Comparison of ENCODE assay signal across 8 mouse cellular contexts in the genomic region with DNA sequence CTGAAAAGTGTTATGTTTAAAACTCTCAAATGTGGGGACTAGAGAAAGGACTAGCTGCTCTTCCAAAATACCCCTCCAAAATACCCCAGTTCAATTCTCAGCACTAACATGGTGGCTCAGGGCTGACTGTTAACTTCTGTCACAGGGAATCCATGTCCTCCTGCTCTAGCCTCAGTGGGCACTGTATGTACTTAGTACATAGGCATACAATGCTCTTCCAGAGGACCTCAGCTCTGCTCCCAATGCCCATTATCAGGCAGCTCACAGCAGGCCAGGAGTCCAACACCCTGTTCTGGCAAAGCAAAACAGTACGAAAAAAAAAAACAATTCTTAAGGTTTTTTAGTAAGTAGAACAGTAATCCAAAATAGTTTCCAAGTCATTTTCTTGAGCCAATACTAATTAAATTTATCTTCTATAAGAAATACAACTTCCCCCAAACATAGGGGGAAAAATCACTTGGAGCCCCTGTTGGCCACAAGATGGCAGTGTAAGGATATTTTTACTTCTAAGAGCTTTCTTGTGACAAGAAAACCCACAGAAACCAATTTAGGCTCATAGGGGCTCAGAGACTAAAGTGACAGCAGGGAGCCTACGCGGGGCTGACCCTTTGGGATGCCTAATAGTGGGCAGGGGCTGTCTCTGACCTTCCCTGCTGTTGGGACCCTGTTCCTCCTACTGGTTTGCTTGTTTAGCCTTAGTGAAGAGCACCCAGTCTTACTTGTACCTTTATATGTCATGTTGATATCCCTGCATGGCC. TPM values are rescaled to one million over a fixed set of nuclear protein-coding genes. Genes with fewer than 3 reads are reported as not detected.
DNase-seq lines count a peak whose midpoint lies in the region; ATAC-seq and TF ChIP-seq lines count a peak whose summit lies in the region.
"Had no signal": no experiment of that assay in that cellular context is flagged by ENCODE, and none has a peak within 500 bp of the region (broad histone marks: within the 10 kb centered on the region; RNA-seq: fewer than 3 reads in every experiment).

No protein-coding gene starts in this region.

- WGBS in cerebellum, adult 2 months: 2% methylated on average over 3 of the region's 3 CpGs
- WGBS in small intestine, adult 2 months: 10% methylated on average over 3 of the region's 3 CpGs

- H3K27ac ChIP-seq in cerebellum, adult 2 months (ENCODE audit: insufficient read depth, low read length): no peak overlapping the region
- H3K27ac ChIP-seq in small intestine, adult 2 months (ENCODE audit: insufficient read depth, low read depth, low read length): no peak overlapping the region

- peak; percentile 80 for ATAC-seq in megakaryocyte, adult 5-6 weeks (ENCODE audit: poor library complexity, severe bottlenecking)

- 0 out of 2 replicates have a peak, but pooled peaks have one; percentile 1 for TF ChIP-seq CTCF in cerebellum, adult 2 months (IDR thresholded peaks at IDR 0.05; ENCODE audit: borderline replicate concordance, insufficient read depth, low read depth, low read length)
- TF ChIP-seq CTCF in small intestine, adult 2 months (IDR thresholded peaks at IDR 0.05; ENCODE audit: extremely low read depth, insufficient read length, insufficient replicate concordance, low read depth, low read length): peak; percentile 37; the same call in 1 of the 2 replicates

- H3K27me3 ChIP-seq in cerebellum, adult 2 months (ENCODE audit: control insufficient read depth, insufficient read depth, low read length): no peaks in the 10 kb centered on the region
- H3K27me3 ChIP-seq in small intestine, adult 2 months (ENCODE audit: control insufficient read depth, insufficient read depth, low read length): no peaks in the 10 kb centered on the region

- DNase-seq in 3T3-L1 (ENCODE audit: low read depth, low spot score): peak; percentile 74
- peak; percentile 76 for DNase-seq in CD4-positive helper T cell, adult 2 months (ENCODE audit: low read depth, low spot score)
- DNase-seq in cerebellum, adult 2 months: peak; percentile 45 to 49
- peak; percentile 16 to 41 for DNase-seq in frontal cortex, postnatal 36 days (ENCODE audit: low spot score in 2 of 2)
- peak; percentile 43 for DNase-seq in kidney, postnatal 10 days

- H3K36me3 ChIP-seq in small intestine, adult 2 months (ENCODE audit: control insufficient read depth, insufficient read depth, low read length): no peaks in the 10 kb centered on the region

- no peak overlapping the region for H3K4me3 ChIP-seq in cerebellum, adult 2 months (replicated peaks; ENCODE audit: insufficient read depth, low read depth, low read length)
- no peak overlapping the region for H3K4me3 ChIP-seq in small intestine, adult 2 months (ENCODE audit: low read depth, low read length)
- H3K4me3 ChIP-seq: myocyte had no signal

- no peaks in the 10 kb centered on the region for H3K4me1 ChIP-seq in cerebellum, adult 2 months (ENCODE audit: control insufficient read depth, insufficient read depth, low read length)
- no peaks in the 10 kb centered on the region for H3K4me1 ChIP-seq in small intestine, adult 2 months (ENCODE audit: control insufficient read depth, insufficient read depth, insufficient read length, low read length)

- TF ChIP-seq POLR2A in cerebellum, adult 2 months (IDR thresholded peaks at IDR 0.05; ENCODE audit: borderline replicate concordance, insufficient read depth, low read length): no peak
- TF ChIP-seq POLR2A in small intestine, adult 2 months (IDR thresholded peaks at IDR 0.05; ENCODE audit: low read depth, low read length): no peak

RNA-seq across cellular contexts. Expression of a gene that starts 7.9 kb away (rescaled TPM):
- polyA plus RNA-seq in cerebellum, adult 2 months (2012; rRNA removed): not detected in 2 replicates
- not detected in 2 replicates for total RNA-seq in megakaryocyte, adult 5-6 weeks (2015)
- not detected in 2 replicates for total RNA-seq in megakaryocyte, adult 5-6 weeks (2017)
- not detected in 2 replicates for polyA plus RNA-seq in small intestine, adult 2 months (2012; rRNA removed)

RNA-seq across cellular contexts. Expression of a gene that starts 8.0 kb away (rescaled TPM):
- polyA plus RNA-seq in cerebellum, adult 2 months (2012; rRNA removed): 61.2 and 62.2 TPM in 2 replicates
- 59.7 and 62.1 TPM in 2 replicates for total RNA-seq in megakaryocyte, adult 5-6 weeks (2015)
- total RNA-seq in megakaryocyte, adult 5-6 weeks (2017): 53.6 and 78.7 TPM in 2 replicates
- 2.9 and 5.8 TPM in 2 replicates for polyA plus RNA-seq in small intestine, adult 2 months (2012; rRNA removed)

RNA-seq across cellular contexts. Expression of a gene that starts 14.4 kb away (rescaled TPM):
- polyA plus RNA-seq in cerebellum, adult 2 months (2012; rRNA removed): 60.6 and 60.9 TPM in 2 replicates
- 21.2 and 23.1 TPM in 2 replicates for total RNA-seq in megakaryocyte, adult 5-6 weeks (2015)
- 35.4 and 39.4 TPM in 2 replicates for total RNA-seq in megakaryocyte, adult 5-6 weeks (2017)
- polyA plus RNA-seq in small intestine, adult 2 months (2012; rRNA removed): 6.8 and 13.5 TPM in 2 replicates

RNA-seq across cellular contexts. Expression of a gene that starts 54.8 kb away (rescaled TPM):
- not detected in 2 replicates for polyA plus RNA-seq in cerebellum, adult 2 months (2012; rRNA removed)
- total RNA-seq in megakaryocyte, adult 5-6 weeks (2015): not detected in 2 replicates
- not detected in 2 replicates for total RNA-seq in megakaryocyte, adult 5-6 weeks (2017)
- polyA plus RNA-seq in small intestine, adult 2 months (2012; rRNA removed): not detected in 2 replicates
- polyA plus RNA-seq: myocyte had no signal
